Mouse (Mus musculus) myocyte (in vitro differentiated cells): Measurements from ENCODE around the gene Btbd2. TPM values are rescaled to one million over a fixed set of nuclear protein-coding genes. Genes with fewer than 3 reads are reported as not detected.

Source experiments
- H3K27me3 ChIP-seq: one replicate; pipeline ENCODE4 v1.6.1; 2011; ENCODE audit not compliant: control insufficient read depth, insufficient read depth, insufficient read length
- H3K36me3 ChIP-seq: one replicate; pipeline ENCODE4 v1.6.1; 2011; ENCODE audit not compliant: control insufficient read depth, insufficient read depth
- H3K4me2 ChIP-seq: one replicate; pipeline ENCODE4 v1.6.1; 2011; ENCODE audit warnings: low read depth, control low read depth
- H3K4me3 ChIP-seq: one replicate; pipeline ENCODE4 v1.5.1; 2011; ENCODE audit warnings: mild to moderate bottlenecking, control low read depth, moderate library complexity
- H3K79me2 ChIP-seq: one replicate; pipeline ENCODE4 v1.6.1; 2011; ENCODE audit not compliant: control insufficient read depth, insufficient read depth
- H3ac ChIP-seq: one replicate; pipeline ENCODE4 v1.6.1; 2011; ENCODE audit not compliant: control insufficient read depth, insufficient read length
- CEBPB ChIP-seq: IDR thresholded peaks from 2 replicates; pipeline ENCODE4 v1.6.1; 2011; ENCODE audit warnings: mild to moderate bottlenecking, moderate library complexity; ENCODE audit not compliant: poor library complexity, insufficient read depth, severe bottlenecking
- E2F4 ChIP-seq: IDR thresholded peaks from one replicate; pipeline ENCODE4 v1.6.1; 2011; ENCODE audit warnings: mild to moderate bottlenecking, control low read depth, moderate library complexity; ENCODE audit not compliant: insufficient read depth
- MAX ChIP-seq: IDR thresholded peaks from one replicate; pipeline ENCODE4 v1.6.1; 2011; ENCODE audit warnings: low read depth, mild to moderate bottlenecking, control low read depth
- MYOD1 ChIP-seq, 3 experiments: IDR thresholded peaks; one replicate each; pipeline ENCODE4 v1.6.1; 2011; ENCODE audit warnings: control low read depth in 2 of 3, low read depth in 2 of 3, mild to moderate bottlenecking in 2 of 3, moderate library complexity in 1 of 3; ENCODE audit not compliant: insufficient read length in 2 of 3, control insufficient read depth in 1 of 3
- MYOG ChIP-seq, 3 experiments: IDR thresholded peaks; one replicate each; pipeline ENCODE4 v1.6.1; 2011; ENCODE audit warnings: control low read depth in 2 of 3, low read depth in 2 of 3, mild to moderate bottlenecking in 2 of 3; ENCODE audit not compliant: insufficient read length in 2 of 3, control insufficient read depth in 1 of 3, insufficient read depth in 1 of 3
- POLR2A ChIP-seq: IDR thresholded peaks from one replicate; pipeline ENCODE4 v1.6.1; 2011; ENCODE audit warnings: low read depth, mild to moderate bottlenecking, control low read depth, moderate library complexity; ENCODE audit not compliant: insufficient read length
- POLR2AphosphoS2 ChIP-seq: IDR thresholded peaks from one replicate; pipeline ENCODE4 v1.6.1; 2011; ENCODE audit warnings: low read depth, control low read depth; ENCODE audit not compliant: insufficient read length
- REST ChIP-seq: IDR thresholded peaks from one replicate; pipeline ENCODE4 v1.6.1; 2011; ENCODE audit warnings: mild to moderate bottlenecking, control low read depth, moderate library complexity; ENCODE audit not compliant: insufficient read depth, insufficient read length
- SRF ChIP-seq: IDR thresholded peaks from one replicate; pipeline ENCODE4 v1.6.1; 2011; ENCODE audit warnings: low read depth; ENCODE audit not compliant: control insufficient read depth, insufficient read length
- TCF12 ChIP-seq: IDR thresholded peaks from one replicate; pipeline ENCODE4 v1.6.1; 2011; ENCODE audit warnings: mild to moderate bottlenecking, control low read depth; ENCODE audit not compliant: poor library complexity, insufficient read depth, severe bottlenecking
- TCF3 ChIP-seq: IDR thresholded peaks from one replicate; pipeline ENCODE4 v1.6.1; 2011; ENCODE audit warnings: low read depth, control low read depth; ENCODE audit not compliant: insufficient read length
- USF1 ChIP-seq: IDR thresholded peaks from one replicate; pipeline ENCODE4 v1.6.1; 2011; ENCODE audit warnings: low read depth, mild to moderate bottlenecking, control low read depth, moderate library complexity
- polyA plus RNA-seq: library from polyadenylated mRNA; unstranded; fragments of >200 nt; fragmentation: generic; extraction: Trizol; gene quantifications from one replicate; pipeline ENCODE4 v1.2.1, GENCODE M21; 2012; ENCODE audit warnings: missing spikeins

Btbd2 gene
- polyA plus RNA-seq, 1 experiment: 55.9 TPM

DNA sequence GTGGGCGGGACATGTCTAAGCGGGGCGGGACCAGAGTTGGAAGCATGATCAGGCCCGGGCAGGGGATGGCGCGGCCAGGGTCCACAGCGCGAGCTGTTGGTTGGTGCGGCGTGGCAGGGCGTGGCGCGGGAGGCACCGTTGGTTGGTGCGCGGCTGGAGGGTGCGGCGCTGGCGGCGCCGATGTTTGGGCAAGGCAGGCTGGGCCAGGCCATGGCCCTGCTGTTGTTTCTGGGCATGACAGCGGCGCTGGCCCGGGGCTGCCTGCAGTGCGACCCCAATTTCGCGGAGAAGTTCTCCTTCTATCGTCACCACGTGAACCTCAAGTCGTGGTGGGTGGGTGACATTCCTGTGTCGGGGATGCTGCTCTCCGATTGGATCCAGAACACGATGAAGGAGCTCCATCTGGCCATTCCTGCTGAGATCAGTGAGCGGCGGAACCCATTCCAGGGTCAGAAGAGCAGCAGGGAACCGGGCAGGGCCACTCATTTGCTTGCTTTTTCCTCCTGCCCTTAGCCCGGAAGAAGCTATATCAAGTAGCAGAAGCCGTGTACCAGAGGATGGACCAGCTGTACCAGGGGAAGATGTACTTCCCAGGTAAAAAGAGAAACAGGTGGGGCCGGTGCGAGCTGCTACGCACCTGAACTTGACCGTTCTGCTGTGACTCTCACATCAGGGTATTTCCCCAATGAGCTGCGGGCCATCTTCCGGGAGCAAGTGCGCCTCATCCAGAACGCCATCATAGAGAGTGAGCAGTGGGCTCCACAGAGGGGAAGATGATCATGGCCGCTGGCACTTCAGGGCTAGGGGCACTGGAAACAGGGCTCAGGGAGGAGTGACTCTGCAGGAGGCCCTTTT is 45.9 kb upstream of the Btbd2 start:
- H3K36me3 ChIP-seq: peaks cover 4% of the 10 kb centered on the region
- peak overlapping the region; percentile 89 for H3K4me2 ChIP-seq
- H3K79me2 ChIP-seq: peaks cover 26% of the 10 kb centered on the region
- no peaks in the 10 kb centered on the region for H3K27me3 ChIP-seq
- peak overlapping the region; percentile 5 for H3ac ChIP-seq
- peak overlapping the region; percentile 60 for H3K4me3 ChIP-seq
- TF ChIP-seq MYOG (IDR thresholded peaks at IDR 0.05; ENCODE audit: control insufficient read depth in 1 of 3, insufficient read depth in 1 of 3, insufficient read length in 2 of 3, low read depth in 2 of 3) (peak in 1 of 3 experiments; percentile 28), POLR2A (peak; percentile 65), POLR2AphosphoS2 (peak; percentile 60), REST (no peak), SRF (peak; percentile 83), TCF3 (no peak), MYOD1 (IDR thresholded peaks at IDR 0.05; ENCODE audit: control insufficient read depth in 1 of 3, insufficient read length in 2 of 3, low read depth in 2 of 3) (peak in 2 of 3 experiments; percentile 2 to 14), E2F4 (peak; percentile 37)

DNA sequence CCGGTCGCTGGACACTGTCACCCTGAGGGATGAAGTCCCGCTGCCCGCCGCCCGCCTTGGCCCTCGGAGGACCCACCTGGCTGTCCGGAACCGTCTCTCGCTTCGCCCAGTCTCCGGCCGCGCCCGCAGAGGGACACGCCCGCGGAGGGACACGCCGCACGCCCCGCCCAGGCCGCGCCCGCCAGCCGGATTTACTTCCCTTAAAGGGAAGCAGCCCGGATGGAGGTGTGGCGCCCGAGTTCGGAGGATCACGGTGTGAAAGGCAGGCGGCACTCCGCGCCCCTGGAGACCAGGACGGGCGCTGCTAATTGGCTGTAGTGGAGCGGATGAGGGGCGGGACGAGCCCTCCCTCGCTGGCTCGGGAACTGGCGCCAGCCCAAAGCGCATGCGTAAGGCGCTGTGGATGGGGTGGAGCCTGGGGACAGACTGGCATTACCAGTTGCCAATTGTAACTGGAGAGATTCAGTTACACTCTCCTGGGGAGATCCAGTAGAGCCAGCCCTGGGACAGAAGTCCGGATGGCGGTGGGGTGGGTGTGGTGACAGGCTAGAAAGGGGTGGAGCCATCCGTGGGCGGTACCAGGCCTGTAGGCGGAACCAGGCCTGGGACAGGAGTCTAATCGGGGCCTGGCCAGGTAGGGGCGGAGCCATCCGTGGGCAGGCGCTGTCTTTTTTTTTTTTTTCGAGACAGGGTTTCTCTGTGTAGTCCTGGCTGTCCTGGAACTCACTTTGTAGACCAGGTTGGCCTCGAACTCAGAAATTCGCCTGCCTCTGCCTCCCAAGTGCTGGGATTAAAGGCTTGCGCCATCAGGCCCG is 45.1 kb upstream of the Btbd2 start, which contains the start of the genes Mob3a and Izumo4:
Gene Mob3a (minus strand): TSS at position 257 of the 815 bp plus-strand sequence.
Gene Izumo4 (plus strand): TSS at position 464 of the 815 bp plus-strand sequence.
- H3K79me2 ChIP-seq: peaks cover 26% of the 10 kb centered on the region
- H3ac ChIP-seq: peak within 1 kb of the TSS; percentile 5
- TF ChIP-seq TCF3 (no peak), CEBPB (no peak), POLR2AphosphoS2 (peak; percentile 89), E2F4 (no peak), MYOG (IDR thresholded peaks at IDR 0.05; ENCODE audit: control insufficient read depth in 1 of 3, insufficient read depth in 1 of 3, insufficient read length in 2 of 3, low read depth in 2 of 3) (peak in 1 of 3 experiments; percentile 2), TCF12 (no peak), USF1 (no peak), SRF (peak; percentile 100), POLR2A (peak; percentile 87), MYOD1 (IDR thresholded peaks at IDR 0.05; ENCODE audit: control insufficient read depth in 1 of 3, insufficient read length in 2 of 3, low read depth in 2 of 3) (no peak), MAX (no peak), REST (no peak)
- no peaks in the 10 kb centered on the region for H3K27me3 ChIP-seq
- H3K4me2 ChIP-seq: peak within 1 kb of the TSS; percentile 89
- H3K36me3 ChIP-seq: peaks cover 4% of the 10 kb centered on the region
- H3K4me3 ChIP-seq: peak within 1 kb of the TSS; percentile 60

DNA sequence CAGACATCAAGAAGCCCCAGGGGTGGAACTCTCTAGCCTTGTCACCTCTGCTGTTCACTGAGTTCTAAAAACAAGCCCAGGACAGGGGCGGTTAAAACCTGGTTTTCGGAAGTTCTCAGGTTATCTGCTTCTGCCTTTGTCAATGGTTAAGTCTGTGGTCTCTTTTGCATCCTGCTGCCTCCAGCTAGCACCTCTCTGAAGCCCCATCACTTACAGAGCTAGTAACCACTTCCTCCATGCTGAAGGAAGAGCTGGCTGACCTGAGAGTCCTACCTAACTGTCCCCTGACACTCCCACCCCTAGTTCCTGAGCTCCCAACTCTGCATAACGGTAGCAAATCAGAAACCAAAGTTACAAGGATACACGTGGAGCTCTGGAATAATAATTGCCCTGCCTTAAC is 43.9 kb upstream of the Btbd2 start:
- Histone ChIP-seq H3ac (no peak overlapping the region), H3K27me3 (no peaks in the 10 kb centered on the region), H3K4me2 (peak overlapping the region; percentile 71), H3K4me3 (peak overlapping the region; percentile 60), H3K36me3 (peaks cover 4% of the 10 kb centered on the region), H3K79me2 (peaks cover 26% of the 10 kb centered on the region)
- TF ChIP-seq USF1 (no peak), SRF (no peak), MYOD1 (IDR thresholded peaks at IDR 0.05; ENCODE audit: control insufficient read depth in 1 of 3, insufficient read length in 2 of 3, low read depth in 2 of 3) (no peak), MAX (no peak), REST (no peak), MYOG (IDR thresholded peaks at IDR 0.05; ENCODE audit: control insufficient read depth in 1 of 3, insufficient read depth in 1 of 3, insufficient read length in 2 of 3, low read depth in 2 of 3) (no peak), POLR2A (no peak), E2F4 (no peak), CEBPB (no peak), POLR2AphosphoS2 (no peak), TCF3 (no peak), TCF12 (no peak)

DNA sequence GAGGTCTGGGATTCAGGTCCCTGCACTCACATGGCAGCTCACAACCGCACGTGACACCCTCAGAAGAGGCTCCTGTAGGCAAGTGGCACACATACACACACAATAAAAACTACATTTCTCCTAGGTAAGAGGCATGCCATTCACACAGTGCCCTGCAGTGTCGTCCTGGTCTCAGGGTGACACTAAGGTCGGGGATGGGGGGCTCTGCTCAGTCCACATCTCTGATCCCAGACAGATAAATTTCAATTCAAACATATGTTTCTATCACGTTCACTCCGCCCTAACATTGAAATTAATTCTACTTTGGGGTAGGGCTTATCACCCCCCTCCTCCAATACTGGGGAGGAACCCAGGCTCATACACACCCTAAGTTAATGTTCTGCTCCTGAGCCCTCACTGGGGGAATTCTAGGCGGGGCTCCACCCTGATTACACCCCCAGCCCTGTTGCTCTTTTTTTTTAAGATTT is 43.2 kb upstream of the Btbd2 start:
- Histone ChIP-seq H3K79me2 (peaks cover 26% of the 10 kb centered on the region), H3K4me3 (no peak overlapping the region), H3ac (no peak overlapping the region), H3K27me3 (no peaks in the 10 kb centered on the region), H3K4me2 (peak overlapping the region; percentile 71), H3K36me3 (peaks cover 4% of the 10 kb centered on the region)
- TF ChIP-seq CEBPB: no peak
- no peak for TF ChIP-seq REST
- TF ChIP-seq MAX: no peak
- no peak for TF ChIP-seq POLR2AphosphoS2
- TF ChIP-seq USF1: no peak
- no peak for TF ChIP-seq E2F4
- TF ChIP-seq SRF: no peak
- no peak for TF ChIP-seq POLR2A
- TF ChIP-seq TCF12: no peak
- no peak for TF ChIP-seq MYOD1 (IDR thresholded peaks at IDR 0.05; ENCODE audit: control insufficient read depth in 1 of 3, insufficient read length in 2 of 3, low read depth in 2 of 3)
- TF ChIP-seq TCF3: no peak
- TF ChIP-seq MYOG (IDR thresholded peaks at IDR 0.05; ENCODE audit: control insufficient read depth in 1 of 3, insufficient read depth in 1 of 3, insufficient read length in 2 of 3, low read depth in 2 of 3): no peak
